Mouse (Mus musculus) heart, embryonic 16.5 days (tissue): ENCODE measurements around the gene Fbxl17. TPM values are rescaled to one million over a fixed set of nuclear protein-coding genes. Genes with fewer than 3 reads are reported as not detected.

Source experiments
- ATAC-seq: fragments of 200-750 bp; cut with Nextera tagmentation; replicated peaks from 2 replicates; pipeline ENCODE4 v1.8.0; 2017; ENCODE audit warnings: moderate number of reproducible peaks; ENCODE audit not compliant: insufficient read depth, low FRiP score; ENCODE audit errors: extremely low read depth
- H3K27ac ChIP-seq: fragments of 300-500 bp; sonication (generic); 2 replicates; pipeline ENCODE4 v1.5.1; 2014; ENCODE audit warnings: mild to moderate bottlenecking, low read length, control low read depth, moderate library complexity
- H3K27me3 ChIP-seq: fragments of 300-500 bp; sonication (generic); 2 replicates; pipeline ENCODE4 v1.6.1; 2014; ENCODE audit warnings: low read length, mixed read lengths; ENCODE audit not compliant: control insufficient read depth, insufficient read depth
- H3K36me3 ChIP-seq: fragments of 300-500 bp; sonication (generic); 2 replicates; pipeline ENCODE4 v1.6.1; 2014; ENCODE audit not compliant: control insufficient read depth, insufficient read depth
- H3K4me1 ChIP-seq: fragments of 300-500 bp; sonication (generic); 2 replicates; pipeline ENCODE4 v1.6.1; 2014; ENCODE audit warnings: low read length, mixed read lengths; ENCODE audit not compliant: control insufficient read depth, insufficient read depth
- H3K4me2 ChIP-seq: fragments of 300-500 bp; sonication (generic); 2 replicates; pipeline ENCODE4 v1.6.1; 2014; ENCODE audit warnings: low read depth, mild to moderate bottlenecking, control low read depth, low read length
- H3K4me3 ChIP-seq: fragments of 300-500 bp; sonication (generic); 2 replicates; pipeline ENCODE4 v1.5.1; 2014; ENCODE audit warnings: mild to moderate bottlenecking, control low read depth, low read length
- H3K9ac ChIP-seq: fragments of 300-500 bp; sonication (generic); 2 replicates; pipeline ENCODE4 v1.6.1; 2014; ENCODE audit warnings: low read length, control low read depth
- H3K9me3 ChIP-seq: fragments of 300-500 bp; sonication (generic); replicated peaks from 2 replicates; pipeline ENCODE4 v1.6.1; 2016; ENCODE audit warnings: low read length; ENCODE audit not compliant: control insufficient read depth
- WGBS: fragments of 180-500 bp; shearing (Covaris S2); extraction: QIAGEN DNeasy Blood & Tissue Kit; methylation state at CpG from one replicate; pipeline ENCODE4 v1.1.7; 2014; 5-methylcytosine and 5-hydroxymethylcytosine counted together
- polyA plus RNA-seq: library from polyadenylated mRNA; unstranded; fragments of >200 nt; fragmentation: Nextera tagmentation; extraction: Ambion mirVana; gene quantifications from 2 replicates; pipeline ENCODE4 v1.2.1, GENCODE M21; 2015

The Fbxl17 gene
- polyA plus RNA-seq, 1 experiment from 2014 or later, result 14.3 TPM

DNA sequence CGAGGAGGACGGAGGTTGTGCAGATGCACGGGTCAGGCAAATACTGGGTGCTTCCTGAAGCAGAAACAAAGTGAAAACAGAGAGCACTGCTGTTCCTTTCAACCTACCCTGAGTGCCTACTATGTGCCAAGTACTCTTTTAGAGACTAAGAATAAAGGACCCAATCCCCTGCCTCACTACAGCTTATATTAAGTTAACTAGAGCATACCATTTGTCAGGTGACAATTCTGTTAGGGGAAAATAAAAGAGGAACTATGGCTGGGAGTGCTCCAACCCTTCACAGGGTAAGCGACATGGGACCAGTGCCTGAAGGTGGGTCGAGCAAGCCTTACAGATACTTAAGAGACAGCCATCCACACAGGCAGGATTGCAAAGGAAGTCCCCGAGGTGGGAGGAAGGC, 407.0 kb downstream of the Fbxl17 start:
- Histone ChIP-seq H3K9me3 (peaks cover 3% of the 10 kb centered on the region; the same call in 1 of the 2 replicates), H3K27ac (no peak overlapping the region), H3K36me3 (no peaks in the 10 kb centered on the region), H3K4me2 (no peak overlapping the region), H3K27me3 (no peaks in the 10 kb centered on the region), H3K4me3 (no peak overlapping the region), H3K9ac (no peak overlapping the region), H3K4me1 (no peaks in the 10 kb centered on the region; the same call in 1 of the 2 replicates)
- WGBS, result 67% methylated on average over 6 of the region's 6 CpGs
- no peak for ATAC-seq

DNA sequence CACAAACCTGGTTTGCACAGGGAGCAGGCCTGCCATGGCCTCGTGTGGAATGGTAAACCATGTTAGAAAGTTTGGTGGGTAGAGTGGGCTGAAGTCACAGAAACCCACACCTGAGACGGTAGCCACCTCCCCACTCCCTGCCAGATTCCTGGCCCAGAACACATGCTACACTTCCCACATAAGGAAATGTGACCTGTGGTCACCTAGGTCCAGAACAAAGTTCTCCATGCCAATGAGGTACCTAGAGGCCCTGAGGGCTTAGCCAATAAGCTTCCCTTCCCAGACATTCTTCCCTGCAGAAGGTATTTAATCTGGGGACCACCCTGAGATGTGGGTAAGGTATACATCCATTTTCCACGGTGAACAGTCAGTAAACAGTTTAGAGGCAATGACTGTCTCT, 409.7 kb downstream of the Fbxl17 start:
- no peak overlapping the region for H3K4me2 ChIP-seq
- no peak overlapping the region for H3K27ac ChIP-seq
- H3K36me3 ChIP-seq, result no peaks in the 10 kb centered on the region
- 79% methylated on average over 3 of the region's 3 CpGs for WGBS
- no peaks in the 10 kb centered on the region for H3K27me3 ChIP-seq
- no peak overlapping the region for H3K9ac ChIP-seq
- ATAC-seq, result no peak
- H3K9me3 ChIP-seq, result no peaks in the 10 kb centered on the region
- H3K4me1 ChIP-seq, result peaks cover 7% of the 10 kb centered on the region
- H3K4me3 ChIP-seq, result no peak overlapping the region

DNA sequence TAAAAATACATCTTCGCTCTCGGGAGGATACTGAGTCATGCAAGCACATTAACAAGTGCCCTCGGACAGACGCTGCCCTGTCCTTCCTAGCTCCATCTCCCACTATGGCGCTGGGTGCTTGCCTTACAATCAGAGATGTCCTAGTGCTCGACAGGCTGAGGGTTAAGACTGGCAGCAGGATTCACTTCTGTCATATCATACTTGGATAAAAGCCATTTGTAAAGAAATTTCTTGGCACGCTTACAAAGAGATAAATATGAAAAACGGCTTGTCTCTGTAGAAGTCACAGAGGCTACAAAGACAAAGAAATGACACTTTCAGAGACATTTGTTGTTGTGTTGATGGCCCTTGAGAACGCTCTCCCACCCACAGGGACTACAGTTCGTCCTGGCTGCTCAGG, 412.6 kb downstream of the Fbxl17 start:
- ATAC-seq, result no peak
- Histone ChIP-seq H3K27me3 (no peaks in the 10 kb centered on the region), H3K4me1 (peaks cover 7% of the 10 kb centered on the region), H3K4me2 (no peak overlapping the region; the same call in 1 of the 2 replicates), H3K9ac (no peak overlapping the region), H3K27ac (no peak overlapping the region), H3K4me3 (no peak overlapping the region), H3K36me3 (no peaks in the 10 kb centered on the region), H3K9me3 (no peaks in the 10 kb centered on the region)
- 45% methylated on average over 10 of the region's 10 CpGs for WGBS

DNA sequence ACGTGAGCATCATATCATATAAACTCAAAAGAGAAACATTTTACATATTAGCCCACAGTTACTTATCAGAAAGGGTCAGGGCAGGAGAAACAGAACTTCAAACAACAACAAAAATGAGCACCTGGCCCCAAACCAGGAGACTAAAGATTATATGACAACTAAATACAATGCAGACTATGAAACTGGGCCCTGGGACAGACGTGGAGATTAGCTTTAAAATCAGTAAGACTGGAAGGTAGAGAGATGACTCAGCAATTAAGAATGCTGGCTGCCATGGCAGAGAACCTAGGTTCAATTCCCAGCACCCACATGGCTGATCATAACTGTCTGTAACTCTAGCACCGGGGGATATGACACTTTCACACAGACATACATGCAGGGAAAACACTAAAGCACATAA, 413.3 kb downstream of the Fbxl17 start:
- Histone ChIP-seq H3K27ac (no peak overlapping the region; the same call in 1 of the 2 replicates), H3K9ac (no peak overlapping the region), H3K4me1 (peaks cover 7% of the 10 kb centered on the region), H3K9me3 (no peaks in the 10 kb centered on the region), H3K4me3 (no peak overlapping the region), H3K27me3 (no peaks in the 10 kb centered on the region), H3K36me3 (no peaks in the 10 kb centered on the region), H3K4me2 (no peak overlapping the region)
- no peak for ATAC-seq
- WGBS, result 71% methylated on average over 3 of the region's 3 CpGs

DNA sequence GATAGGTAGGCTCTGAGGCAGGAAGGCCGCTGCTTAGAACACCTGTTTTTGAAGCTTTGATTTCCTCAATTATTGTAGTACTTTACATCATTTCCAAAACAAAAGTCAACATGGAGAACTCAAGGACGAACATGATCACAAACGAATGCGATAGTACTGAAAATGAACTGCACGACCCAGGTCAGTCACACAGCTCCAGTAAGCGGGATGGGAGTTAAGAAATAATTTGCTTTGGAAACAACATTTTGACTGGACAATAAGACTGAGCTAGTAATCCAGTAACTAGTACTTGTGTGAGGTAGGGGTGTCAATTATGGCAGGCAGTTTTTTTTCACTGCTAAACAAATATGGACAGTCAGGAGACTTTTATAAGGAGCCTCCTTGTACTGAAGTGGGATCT, 414.6 kb downstream of the Fbxl17 start:
- H3K27ac ChIP-seq, result no peak overlapping the region
- H3K4me1 ChIP-seq, result peaks cover 7% of the 10 kb centered on the region
- H3K4me2 ChIP-seq, result no peak overlapping the region
- H3K27me3 ChIP-seq, result no peaks in the 10 kb centered on the region
- H3K4me3 ChIP-seq, result no peak overlapping the region
- no peak for ATAC-seq
- WGBS, result 91% methylated on average over 6 of the region's 6 CpGs
- no peak overlapping the region for H3K9ac ChIP-seq
- no peaks in the 10 kb centered on the region for H3K9me3 ChIP-seq
- H3K36me3 ChIP-seq, result no peaks in the 10 kb centered on the region

DNA sequence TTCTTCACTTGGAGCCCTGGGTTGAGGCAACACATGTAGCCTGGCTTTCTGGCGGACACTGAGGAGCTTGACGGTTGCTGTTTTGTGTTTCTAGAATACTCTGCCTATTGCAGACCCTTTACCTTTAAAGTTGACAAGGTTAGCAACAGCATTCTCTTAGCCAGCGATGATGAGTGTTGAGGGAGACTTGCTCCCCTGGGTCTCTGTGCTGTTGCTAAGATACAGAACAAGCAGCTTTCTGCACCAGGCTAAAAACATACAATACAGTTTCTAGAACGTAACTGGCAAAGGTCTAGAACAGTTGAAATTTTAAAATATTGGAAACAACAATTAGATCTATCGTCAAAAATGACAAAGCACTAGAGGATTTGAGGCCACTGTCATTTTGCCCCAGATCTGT, 420.7 kb downstream of the Fbxl17 start:
- Histone ChIP-seq H3K4me3 (no peak overlapping the region), H3K9ac (no peak overlapping the region), H3K4me2 (no peak overlapping the region), H3K27me3 (no peaks in the 10 kb centered on the region), H3K36me3 (no peaks in the 10 kb centered on the region), H3K27ac (no peak overlapping the region), H3K4me1 (peaks cover 5% of the 10 kb centered on the region), H3K9me3 (no peaks in the 10 kb centered on the region)
- no peak for ATAC-seq
- 79% methylated on average over 5 of the region's 5 CpGs for WGBS

DNA sequence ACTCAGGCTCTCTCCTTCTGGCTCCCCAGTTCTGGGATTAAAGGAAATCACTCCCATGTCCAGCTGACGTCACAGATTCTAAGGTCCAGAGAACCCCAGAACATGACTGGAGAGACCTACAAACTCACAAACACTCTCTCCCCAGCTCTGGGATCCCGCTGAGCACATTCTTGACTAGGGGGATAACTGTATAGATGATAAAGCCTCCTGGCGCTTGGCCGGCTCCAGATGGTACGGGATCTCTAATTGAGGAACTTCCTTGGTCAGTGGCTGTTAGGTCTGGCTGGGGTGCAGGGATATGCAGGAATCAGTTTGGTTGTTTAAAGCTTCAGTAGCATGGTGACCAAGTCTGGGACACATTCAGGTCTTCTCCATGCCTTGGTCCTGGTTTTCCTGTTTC, 422.3 kb downstream of the Fbxl17 start:
- Histone ChIP-seq H3K9me3 (no peaks in the 10 kb centered on the region), H3K4me1 (peaks cover 5% of the 10 kb centered on the region), H3K4me3 (no peak overlapping the region), H3K36me3 (no peaks in the 10 kb centered on the region), H3K9ac (no peak overlapping the region), H3K27me3 (no peaks in the 10 kb centered on the region), H3K4me2 (0 out of 2 replicates have a peak overlapping the region, but pooled peaks have one; percentile 0), H3K27ac (no peak overlapping the region)
- no peak for ATAC-seq
- 48% methylated on average over 5 of the region's 5 CpGs for WGBS

DNA sequence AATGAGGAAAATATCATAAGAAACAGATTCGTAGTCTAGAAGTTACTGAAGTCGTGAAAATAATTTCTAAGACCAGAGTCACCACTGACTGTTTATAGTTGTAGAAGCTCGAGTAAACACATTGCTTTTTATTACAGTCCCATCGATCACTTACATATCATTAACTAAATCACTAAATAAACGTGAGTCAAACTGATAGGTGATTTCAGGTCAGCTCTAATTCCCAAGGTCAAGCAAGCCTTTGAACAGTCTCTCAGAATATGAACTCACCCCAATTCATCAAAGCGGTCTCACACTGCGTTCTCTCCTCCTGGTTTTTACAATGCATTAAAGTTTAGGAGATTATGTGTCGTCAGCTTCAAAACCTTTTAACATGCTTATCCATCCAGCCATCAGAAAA, 423.2 kb downstream of the Fbxl17 start:
- H3K9ac ChIP-seq, result no peak overlapping the region
- no peaks in the 10 kb centered on the region for H3K36me3 ChIP-seq
- WGBS, result 74% methylated on average over 8 of the region's 8 CpGs
- peaks cover 5% of the 10 kb centered on the region for H3K4me1 ChIP-seq
- H3K4me3 ChIP-seq, result no peak overlapping the region
- no peak overlapping the region for H3K4me2 ChIP-seq
- no peak for ATAC-seq
- no peaks in the 10 kb centered on the region for H3K27me3 ChIP-seq
- H3K9me3 ChIP-seq, result no peaks in the 10 kb centered on the region
- H3K27ac ChIP-seq, result no peak overlapping the region

DNA sequence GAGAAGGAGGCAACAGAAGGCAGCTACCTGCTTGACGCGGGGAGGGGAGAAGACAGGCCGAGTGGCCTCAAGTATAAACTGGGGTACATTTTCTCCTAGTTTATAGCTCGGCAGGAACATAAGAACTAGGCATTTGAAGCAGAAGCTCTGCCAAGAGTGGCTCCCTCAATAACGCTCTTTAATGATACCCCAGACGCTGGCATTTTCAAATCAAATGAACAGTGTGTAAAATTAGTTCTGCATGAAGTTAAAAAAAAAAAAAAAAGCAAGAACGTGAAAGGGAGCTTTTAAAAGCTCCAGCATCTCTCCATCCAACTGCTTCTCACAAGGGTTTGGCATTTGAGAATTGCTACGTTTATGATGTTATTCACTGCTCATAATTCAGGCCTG, 423.8 kb downstream of the Fbxl17 start:
- Histone ChIP-seq H3K9me3 (no peaks in the 10 kb centered on the region), H3K27me3 (no peaks in the 10 kb centered on the region), H3K36me3 (no peaks in the 10 kb centered on the region), H3K27ac (no peak overlapping the region), H3K4me3 (no peak overlapping the region), H3K4me2 (no peak overlapping the region), H3K4me1 (peaks cover 5% of the 10 kb centered on the region), H3K9ac (no peak overlapping the region)
- ATAC-seq, result no peak
- WGBS, result 80% methylated on average over 8 of the region's 8 CpGs
